ENCODE assay signal across 13 mouse cellular contexts in the genomic region with DNA sequence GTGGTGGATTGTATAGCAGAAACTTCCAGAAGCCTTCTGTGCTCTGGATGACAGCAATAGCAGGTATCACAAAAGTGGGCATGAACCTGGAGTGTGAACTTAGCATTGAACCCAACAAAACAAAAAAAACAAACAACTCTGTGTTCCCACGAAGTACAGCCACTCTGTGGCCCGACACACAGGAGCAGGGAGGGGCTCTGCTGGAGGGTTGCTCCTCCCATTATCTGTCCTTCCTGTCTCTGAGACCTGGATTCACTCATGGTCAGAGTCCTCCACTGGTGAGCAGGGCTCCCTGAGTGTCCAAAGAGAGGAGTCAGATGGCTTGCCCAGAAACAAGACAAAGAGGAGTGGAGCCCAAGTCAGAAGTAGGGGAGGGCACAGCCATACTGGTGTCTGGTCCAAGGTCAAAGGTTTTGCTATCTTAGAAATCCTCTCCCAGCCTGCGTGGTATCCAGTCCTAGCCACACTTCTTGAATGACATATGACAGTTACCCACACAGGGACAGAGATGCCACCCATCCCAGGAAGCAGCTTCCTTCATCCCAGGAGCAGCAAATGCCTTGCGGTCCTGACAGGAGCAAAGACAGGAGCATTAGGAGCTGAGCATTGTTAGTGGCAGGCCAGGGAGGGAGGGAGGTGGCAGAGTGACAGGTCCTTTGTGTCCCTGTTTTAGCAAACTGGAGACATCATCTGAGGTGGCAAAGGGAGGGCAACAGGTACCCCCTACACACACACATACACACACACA. TPM values are rescaled to one million over a fixed set of nuclear protein-coding genes. Genes with fewer than 3 reads are reported as not detected.
DNase-seq lines count a peak whose midpoint lies in the region; ATAC-seq and TF ChIP-seq lines count a peak whose summit lies in the region.
"Had no signal": no experiment of that assay in that cellular context is flagged by ENCODE, and none has a peak within 500 bp of the region (broad histone marks: within the 10 kb centered on the region; RNA-seq: fewer than 3 reads in every experiment).

No protein-coding gene starts in this region.

- no peak overlapping the region for H3K4me2 ChIP-seq in intestine, embryonic 15.5 days (replicated peaks)
- no peak overlapping the region for H3K4me2 ChIP-seq in intestine, embryonic 16.5 days (ENCODE audit: low read depth, low read length)
- no peak overlapping the region for H3K4me2 ChIP-seq in stomach, postnatal 0 days (replicated peaks; ENCODE audit: low read depth)
- H3K4me2 ChIP-seq: forebrain, embryonic 15.5 days had no signal

- ATAC-seq in intestine, embryonic 15.5 days: peak; percentile 43; the same call in 1 of the 2 replicates
- no peak for ATAC-seq in intestine, embryonic 16.5 days
- no peak for ATAC-seq in stomach, postnatal 0 days (ENCODE audit: low FRiP score, low TSS enrichment)

- no peak for TF ChIP-seq POLR2A in spleen, adult 2 months (IDR thresholded peaks at IDR 0.05; ENCODE audit: low read depth, low read length)

- DNase-seq in heart, adult 11 months: peak; percentile 82
- DNase-seq in heart, postnatal 4 days: no peak
- DNase-seq in spleen, adult 2 months (ENCODE audit: low read depth in 1 of 2, low spot score in 2 of 2): no peak
- DNase-seq in spleen, postnatal 10 days (ENCODE audit: low spot score in 2 of 2): no peak
- no peak for DNase-seq in stomach, postnatal 0 days (ENCODE audit: low spot score)
- no peak for DNase-seq in cerebellum, postnatal 4 days (ENCODE audit: low spot score in 2 of 2)
- DNase-seq: cerebellum, adult 9-10 months; heart, adult 18-20 months; liver; right cerebral cortex, adult 18-20 months had no signal

- no peak for TF ChIP-seq CTCF in spleen, adult 2 months (IDR thresholded peaks at IDR 0.05; ENCODE audit: extremely low read depth, insufficient read depth, insufficient read length, insufficient replicate concordance)
- no peak for TF ChIP-seq CTCF in stomach, postnatal 0 days (IDR thresholded peaks at IDR 0.05; ENCODE audit: low read depth)

- no peaks in the 10 kb centered on the region for H3K27me3 ChIP-seq in intestine, embryonic 15.5 days (replicated peaks)
- no peaks in the 10 kb centered on the region for H3K27me3 ChIP-seq in intestine, embryonic 16.5 days (replicated peaks; ENCODE audit: control insufficient read depth, insufficient read depth, low read length)
- no peaks in the 10 kb centered on the region for H3K27me3 ChIP-seq in spleen, adult 2 months (ENCODE audit: control insufficient read depth, insufficient read depth, low read length)
- no peaks in the 10 kb centered on the region for H3K27me3 ChIP-seq in stomach, postnatal 0 days (ENCODE audit: control insufficient read depth, insufficient read depth, low read length)
- H3K27me3 ChIP-seq: forebrain, embryonic 15.5 days had no signal

- H3K27ac ChIP-seq in intestine, embryonic 15.5 days: no peak overlapping the region
- no peak overlapping the region for H3K27ac ChIP-seq in intestine, embryonic 16.5 days (ENCODE audit: low read length)
- H3K27ac ChIP-seq in spleen, adult 2 months (ENCODE audit: insufficient read depth, low read length): peak overlapping the region; percentile 94
- 0 out of 2 replicates have a peak overlapping the region, but pooled peaks have one; percentile 0 for H3K27ac ChIP-seq in stomach, postnatal 0 days (replicated peaks)
- H3K27ac ChIP-seq: forebrain, embryonic 15.5 days had no signal

- H3K4me3 ChIP-seq in intestine, embryonic 15.5 days (replicated peaks): no peak overlapping the region
- H3K4me3 ChIP-seq in intestine, embryonic 16.5 days (ENCODE audit: low read length): no peak overlapping the region
- H3K4me3 ChIP-seq in spleen, adult 2 months (ENCODE audit: extremely low read depth, insufficient read depth, insufficient read length): no peak overlapping the region
- no peak overlapping the region for H3K4me3 ChIP-seq in stomach, postnatal 0 days (ENCODE audit: low read depth, low read length)
- H3K4me3 ChIP-seq: forebrain, embryonic 15.5 days had no signal

- H3K4me1 ChIP-seq in intestine, embryonic 15.5 days (replicated peaks): peaks cover 11% of the 10 kb centered on the region; the same call in 1 of the 2 replicates
- peaks cover 13% of the 10 kb centered on the region for H3K4me1 ChIP-seq in intestine, embryonic 16.5 days (ENCODE audit: control insufficient read depth, insufficient read depth, low read length)
- peaks cover 32% of the 10 kb centered on the region for H3K4me1 ChIP-seq in spleen, adult 2 months (ENCODE audit: control insufficient read depth, insufficient read depth, insufficient read length)
- peaks cover 2% of the 10 kb centered on the region; the same call in 1 of the 2 replicates for H3K4me1 ChIP-seq in stomach, postnatal 0 days (replicated peaks; ENCODE audit: control insufficient read depth, insufficient read depth)

- no peak overlapping the region for H3K9ac ChIP-seq in intestine, embryonic 15.5 days
- no peak overlapping the region for H3K9ac ChIP-seq in intestine, embryonic 16.5 days (ENCODE audit: low read depth, low read length)
- H3K9ac ChIP-seq in stomach, postnatal 0 days (ENCODE audit: low read length): no peak overlapping the region
- H3K9ac ChIP-seq: forebrain, embryonic 15.5 days had no signal

- WGBS in intestine, embryonic 15.5 days: 36% methylated on average over 4 of the region's 4 CpGs
- WGBS in intestine, embryonic 16.5 days: 32% methylated on average over 4 of the region's 4 CpGs
- 51% methylated on average over 4 of the region's 4 CpGs for WGBS in spleen, adult 2 months
- 43% methylated on average over 4 of the region's 4 CpGs for WGBS in stomach, postnatal 0 days

- H3K9me3 ChIP-seq in intestine, embryonic 15.5 days: no peaks in the 10 kb centered on the region
- no peaks in the 10 kb centered on the region for H3K9me3 ChIP-seq in intestine, embryonic 16.5 days (ENCODE audit: control insufficient read depth, low read length)
- no peaks in the 10 kb centered on the region for H3K9me3 ChIP-seq in stomach, postnatal 0 days (ENCODE audit: control insufficient read depth, low read length)
- H3K9me3 ChIP-seq: forebrain, embryonic 15.5 days had no signal

- no peaks in the 10 kb centered on the region for H3K36me3 ChIP-seq in intestine, embryonic 15.5 days
- no peaks in the 10 kb centered on the region for H3K36me3 ChIP-seq in intestine, embryonic 16.5 days (ENCODE audit: control insufficient read depth, insufficient read depth, low read length)
- H3K36me3 ChIP-seq in spleen, adult 2 months (ENCODE audit: control insufficient read depth, insufficient read depth, low read length): no peaks in the 10 kb centered on the region
- H3K36me3 ChIP-seq in stomach, postnatal 0 days (ENCODE audit: control insufficient read depth, insufficient read depth, low read length): no peaks in the 10 kb centered on the region
- H3K36me3 ChIP-seq: forebrain, embryonic 15.5 days had no signal

- no peak for TF ChIP-seq EP300 in stomach, postnatal 0 days (optimal IDR thresholded peaks at IDR 0.05)

RNA-seq across cellular contexts. Expression of a gene that starts 35.3 kb away (rescaled TPM):
- total RNA-seq in heart, postnatal 4 days (2021): 10 to 100 TPM; 74.3 to 79.7 TPM
- 8.8 and 9.2 TPM in 2 replicates for polyA plus RNA-seq in intestine, embryonic 15.5 days (2015; fragmentation: Nextera tagmentation; extraction: Ambion mirVana)
- polyA plus RNA-seq in intestine, embryonic 16.5 days (2015; fragmentation: Nextera tagmentation; extraction: Ambion mirVana): 5.7 and 5.8 TPM in 2 replicates
- 56.4 and 67.8 TPM in 2 replicates for polyA plus RNA-seq in spleen, adult 2 months (2012; rRNA removed)
- polyA plus RNA-seq in stomach, postnatal 0 days (2015; fragmentation: Nextera tagmentation; extraction: Ambion mirVana): 18.2 and 19.8 TPM in 2 replicates

Comparison
In these comparisons a context has a peak if more than half of its experiments do, and no peak if none do; other contexts are left out.
1. H3K27ac ChIP-seq: peak in spleen, adult 2 months (single experiment) and stomach, postnatal 0 days (single experiment); none in intestine, embryonic 15.5 days (single experiment) and intestine, embryonic 16.5 days (single experiment).